Mouse (Mus musculus) heart, postnatal 0 days (tissue): ENCODE measurements around the gene Acadvl.

Experiments used
- CTCF ChIP-seq: IDR thresholded peaks from 2 replicates; pipeline ENCODE4 v1.5.1; 2016; ENCODE audit warnings: antibody characterized with exemption, control low read depth, low read depth
- EP300 ChIP-seq: IDR thresholded peaks from 2 replicates; pipeline ENCODE4 v1.6.1; 2016; ENCODE audit warnings: antibody characterized with exemption, low read depth

- no peak for TF ChIP-seq CTCF
- no peak for TF ChIP-seq EP300
These were observed 466 bp upstream of the Acadvl start for GRCm38 (mm10) chr11:70015677-70016076.
